Mouse (Mus musculus) cortical plate, adult 2 months (tissue): ENCODE measurements around the gene Gucd1.

Source experiments
- CTCF ChIP-seq: fragments of 200-500 bp; IDR thresholded peaks from 2 replicates; pipeline ENCODE4 v1.5.1; 2011; ENCODE audit warnings: mild to moderate bottlenecking, control low read depth, low read length; ENCODE audit not compliant: insufficient read depth; ENCODE audit errors: extremely low read depth
- POLR2A ChIP-seq: fragments of 200-500 bp; IDR thresholded peaks from 2 replicates; pipeline ENCODE4 v1.6.1; 2011; ENCODE audit warnings: mild to moderate bottlenecking, low read length, control low read depth; ENCODE audit not compliant: insufficient read depth; ENCODE audit errors: extremely low read depth

DNA sequence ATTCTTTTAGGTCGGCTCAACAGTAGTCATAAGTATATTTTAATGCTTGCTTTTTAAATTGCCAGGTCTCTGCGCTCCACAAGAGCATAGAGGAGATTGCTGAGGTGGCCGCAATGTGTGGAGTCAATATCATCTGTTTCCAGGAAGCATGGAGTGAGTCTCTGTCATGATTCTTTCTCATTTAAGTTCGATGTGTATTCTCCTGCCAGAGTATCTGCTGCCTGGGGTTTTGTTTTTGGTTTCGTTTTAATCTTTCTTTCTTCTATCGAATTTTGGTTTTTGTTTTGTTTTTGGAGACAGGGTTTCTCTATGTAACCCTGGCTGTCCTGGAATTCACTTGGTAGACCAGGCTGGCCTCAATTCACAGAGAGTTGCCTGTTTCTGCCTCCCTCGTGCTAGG is 102.8 kb downstream of the Gucd1 start:
- no peak for TF ChIP-seq POLR2A
- no peak for TF ChIP-seq CTCF
